Mouse (Mus musculus): ENCODE measurements around the gene Pid1. TPM values are rescaled to one million over a fixed set of nuclear protein-coding genes. Genes with fewer than 3 reads are reported as not detected.
"Not testable (repeated sequence)": the region's sequence is repeated elsewhere in the genome, so short reads cannot be mapped to it uniquely, and the experiment has no call there.

The Pid1 gene
- polyA plus RNA-seq, 1 experiment from 2014 or later, result 84.9 TPM

GRCm38 (mm10) chr1:84240203-84240602, 123.8 kb downstream of the Pid1 start:
- Histone ChIP-seq H3K4me3 (ENCODE audit: low read depth, low read length) (no peak overlapping the region), H3K9ac (ENCODE audit: low read depth, low read length) (no peak overlapping the region), H3K4me1 (replicated peaks; ENCODE audit: control insufficient read depth, insufficient read depth, low read length) (no peaks in the 10 kb centered on the region), H3K36me3 (ENCODE audit: control insufficient read depth, insufficient read depth, low read length) (no peaks in the 10 kb centered on the region), H3K27me3 (ENCODE audit: control insufficient read depth, insufficient read depth, low read length) (no peaks in the 10 kb centered on the region), H3K27ac (ENCODE audit: low read depth, low read length) (no peak overlapping the region), H3K9me3 (ENCODE audit: control insufficient read depth, low read length) (no peaks in the 10 kb centered on the region), H3K4me2 (replicated peaks; ENCODE audit: low read depth, low read length) (no peak overlapping the region)
- 92% methylated on average over 2 of the region's 2 CpGs for WGBS
- DNase-seq (ENCODE audit: low spot score), result no peak
- no peak for ATAC-seq (ENCODE audit: low FRiP score)

- WGBS, result 96% methylated on average over 2 of the region's 2 CpGs
- no peak overlapping the region for H3K9ac ChIP-seq (ENCODE audit: low read depth, low read length)
These were observed 133.5 kb downstream of the Pid1 start for GRCm38 (mm10) chr1:84230431-84230830.

GRCm38 (mm10) chr1:84225626-84226025, 138.4 kb downstream of the Pid1 start:
- H3K9ac ChIP-seq (ENCODE audit: low read depth, low read length), result no peak overlapping the region
- WGBS, result 91% methylated on average over 7 of the region's 7 CpGs

More at GRCm38 (mm10) chr1:84230431-84230830, 133.5 kb downstream of the Pid1 start:
- DNase-seq (ENCODE audit: low spot score), result no peak
- Histone ChIP-seq H3K36me3 (ENCODE audit: control insufficient read depth, insufficient read depth, low read length) (no peaks in the 10 kb centered on the region), H3K9me3 (ENCODE audit: control insufficient read depth, low read length) (no peaks in the 10 kb centered on the region), H3K27ac (ENCODE audit: low read depth, low read length) (no peak overlapping the region), H3K4me3 (ENCODE audit: low read depth, low read length) (no peak overlapping the region), H3K4me1 (replicated peaks; ENCODE audit: control insufficient read depth, insufficient read depth, low read length) (no peaks in the 10 kb centered on the region), H3K4me2 (replicated peaks; ENCODE audit: low read depth, low read length) (no peak overlapping the region), H3K27me3 (ENCODE audit: control insufficient read depth, insufficient read depth, low read length) (no peaks in the 10 kb centered on the region)
- ATAC-seq (ENCODE audit: low FRiP score), result no peak

GRCm38 (mm10) chr1:84222051-84222450, 141.9 kb downstream of the Pid1 start:
- Histone ChIP-seq H3K36me3 (ENCODE audit: control insufficient read depth, insufficient read depth, low read length) (no peaks in the 10 kb centered on the region), H3K9me3 (ENCODE audit: control insufficient read depth, low read length) (no peaks in the 10 kb centered on the region), H3K4me1 (replicated peaks; ENCODE audit: control insufficient read depth, insufficient read depth, low read length) (no peaks in the 10 kb centered on the region), H3K9ac (ENCODE audit: low read depth, low read length) (no peak overlapping the region), H3K27me3 (ENCODE audit: control insufficient read depth, insufficient read depth, low read length) (no peaks in the 10 kb centered on the region), H3K4me3 (ENCODE audit: low read depth, low read length) (no peak overlapping the region), H3K27ac (ENCODE audit: low read depth, low read length) (no peak overlapping the region), H3K4me2 (replicated peaks; ENCODE audit: low read depth, low read length) (no peak overlapping the region)
- WGBS, result 75% methylated on average over 1 of the region's 1 CpGs
- DNase-seq (ENCODE audit: low spot score), result no peak
- no peak for ATAC-seq (ENCODE audit: low FRiP score)

More at GRCm38 (mm10) chr1:84225626-84226025, 138.4 kb downstream of the Pid1 start:
- Histone ChIP-seq H3K27ac (ENCODE audit: low read depth, low read length) (no peak overlapping the region), H3K4me3 (ENCODE audit: low read depth, low read length) (no peak overlapping the region), H3K4me1 (replicated peaks; ENCODE audit: control insufficient read depth, insufficient read depth, low read length) (no peaks in the 10 kb centered on the region), H3K9me3 (ENCODE audit: control insufficient read depth, low read length) (no peaks in the 10 kb centered on the region), H3K27me3 (ENCODE audit: control insufficient read depth, insufficient read depth, low read length) (no peaks in the 10 kb centered on the region), H3K36me3 (ENCODE audit: control insufficient read depth, insufficient read depth, low read length) (no peaks in the 10 kb centered on the region), H3K4me2 (replicated peaks; ENCODE audit: low read depth, low read length) (no peak overlapping the region)
- no peak for ATAC-seq (ENCODE audit: low FRiP score)
- DNase-seq (ENCODE audit: low spot score), result no peak

GRCm38 (mm10) chr1:84218605-84219004, 145.4 kb downstream of the Pid1 start:
- Histone ChIP-seq H3K27ac (ENCODE audit: low read depth, low read length) (no peak overlapping the region), H3K27me3 (ENCODE audit: control insufficient read depth, insufficient read depth, low read length) (no peaks in the 10 kb centered on the region), H3K4me3 (ENCODE audit: low read depth, low read length) (no peak overlapping the region), H3K9me3 (ENCODE audit: control insufficient read depth, low read length) (no peaks in the 10 kb centered on the region), H3K9ac (ENCODE audit: low read depth, low read length) (no peak overlapping the region), H3K36me3 (ENCODE audit: control insufficient read depth, insufficient read depth, low read length) (no peaks in the 10 kb centered on the region), H3K4me2 (replicated peaks; ENCODE audit: low read depth, low read length) (no peak overlapping the region), H3K4me1 (replicated peaks; ENCODE audit: control insufficient read depth, insufficient read depth, low read length) (no peaks in the 10 kb centered on the region)
- DNase-seq (ENCODE audit: low spot score) (no peak), ATAC-seq (ENCODE audit: low FRiP score) (no peak)
- WGBS, result 74% methylated on average over 7 of the region's 7 CpGs

GRCm38 (mm10) chr1:84217777-84218176, 146.2 kb downstream of the Pid1 start:
- no peak overlapping the region for H3K9ac ChIP-seq (ENCODE audit: low read depth, low read length)
- H3K4me1 ChIP-seq (replicated peaks; ENCODE audit: control insufficient read depth, insufficient read depth, low read length), result no peaks in the 10 kb centered on the region
- no peaks in the 10 kb centered on the region for H3K9me3 ChIP-seq (ENCODE audit: control insufficient read depth, low read length)
- H3K27ac ChIP-seq (ENCODE audit: low read depth, low read length), result no peak overlapping the region
- H3K27me3 ChIP-seq (ENCODE audit: control insufficient read depth, insufficient read depth, low read length), result no peaks in the 10 kb centered on the region
- no peak overlapping the region for H3K4me2 ChIP-seq (replicated peaks; ENCODE audit: low read depth, low read length)
- no peak overlapping the region for H3K4me3 ChIP-seq (ENCODE audit: low read depth, low read length)
- ATAC-seq (ENCODE audit: low FRiP score) (no peak), DNase-seq (ENCODE audit: low spot score) (no peak)
- no peaks in the 10 kb centered on the region for H3K36me3 ChIP-seq (ENCODE audit: control insufficient read depth, insufficient read depth, low read length)
- WGBS, result 13% methylated on average over 2 of the region's 2 CpGs

GRCm38 (mm10) chr1:84211507-84211906, 152.5 kb downstream of the Pid1 start:
- no peaks in the 10 kb centered on the region for H3K36me3 ChIP-seq (ENCODE audit: control insufficient read depth, insufficient read depth, low read length)
- H3K4me2 ChIP-seq (replicated peaks; ENCODE audit: low read depth, low read length), result no peak overlapping the region
- no peak overlapping the region for H3K27ac ChIP-seq (ENCODE audit: low read depth, low read length)
- H3K9ac ChIP-seq (ENCODE audit: low read depth, low read length), result no peak overlapping the region
- WGBS, result 71% methylated on average over 9 of the region's 9 CpGs
- no peaks in the 10 kb centered on the region for H3K4me1 ChIP-seq (replicated peaks; ENCODE audit: control insufficient read depth, insufficient read depth, low read length)
- no peak for ATAC-seq (ENCODE audit: low FRiP score)
- no peaks in the 10 kb centered on the region for H3K27me3 ChIP-seq (ENCODE audit: control insufficient read depth, insufficient read depth, low read length)
- H3K4me3 ChIP-seq (ENCODE audit: low read depth, low read length), result no peak overlapping the region
- no peaks in the 10 kb centered on the region for H3K9me3 ChIP-seq (ENCODE audit: control insufficient read depth, low read length)
- no peak for DNase-seq (ENCODE audit: low spot score)

GRCm38 (mm10) chr1:84205746-84206145, 158.2 kb downstream of the Pid1 start:
- not testable (repeated sequence) for H3K27me3 ChIP-seq (ENCODE audit: control insufficient read depth, insufficient read depth, low read length); H3K4me3 ChIP-seq (ENCODE audit: low read depth, low read length); H3K36me3 ChIP-seq (ENCODE audit: control insufficient read depth, insufficient read depth, low read length); ATAC-seq (ENCODE audit: low FRiP score); H3K4me2 ChIP-seq (replicated peaks; ENCODE audit: low read depth, low read length); H3K9me3 ChIP-seq (ENCODE audit: control insufficient read depth, low read length); H3K27ac ChIP-seq (ENCODE audit: low read depth, low read length); DNase-seq (ENCODE audit: low spot score); H3K9ac ChIP-seq (ENCODE audit: low read depth, low read length); H3K4me1 ChIP-seq (replicated peaks; ENCODE audit: control insufficient read depth, insufficient read depth, low read length)
- WGBS, result 100% methylated on average over 3 of the region's 3 CpGs

GRCm38 (mm10) chr1:84203494-84203893, 160.5 kb downstream of the Pid1 start:
- H3K4me1 ChIP-seq (replicated peaks; ENCODE audit: control insufficient read depth, insufficient read depth, low read length), result no peaks in the 10 kb centered on the region
- H3K4me3 ChIP-seq (ENCODE audit: low read depth, low read length), result no peak overlapping the region
- no peak overlapping the region for H3K27ac ChIP-seq (ENCODE audit: low read depth, low read length)
- no peak overlapping the region for H3K4me2 ChIP-seq (replicated peaks; ENCODE audit: low read depth, low read length)
- no peak for ATAC-seq (ENCODE audit: low FRiP score)
- 93% methylated on average over 4 of the region's 4 CpGs for WGBS
- no peak overlapping the region for H3K9ac ChIP-seq (ENCODE audit: low read depth, low read length)
- no peaks in the 10 kb centered on the region for H3K9me3 ChIP-seq (ENCODE audit: control insufficient read depth, low read length)
- no peaks in the 10 kb centered on the region for H3K36me3 ChIP-seq (ENCODE audit: control insufficient read depth, insufficient read depth, low read length)
- no peak for DNase-seq (ENCODE audit: low spot score)
- no peaks in the 10 kb centered on the region for H3K27me3 ChIP-seq (ENCODE audit: control insufficient read depth, insufficient read depth, low read length)

All from hindbrain, embryonic 11.5 days (tissue).